Mouse (Mus musculus) T-helper 1 cell (primary cell): ENCODE results near the gene Rplp2.
"Not testable (repeated sequence)": the region's sequence is repeated elsewhere in the genome, so short reads cannot be mapped to it uniquely, and the experiment has no call there.

ENCODE experiments used
- in situ Hi-C: fragments of 300-600 bp; cut with MboI, MseI; formaldehyde crosslinking; loops from one replicate; pipeline ENCODE4 v1.15.1; 2025; ENCODE audit warnings: high pct_unique_total_duplicates

Rplp2 gene

GRCm38 (mm10) chr7:141447110-141447991, at the start of gene Rplp2:
Gene Rplp2, plus strand, starts transcription at chr7:141447370.
- in situ Hi-C loops: no loop called here

- in situ Hi-C loops: no loop called here
Measured at GRCm38 (mm10) chr7:141403305-141403704, 43.9 kb upstream of the Rplp2 start.

DNA sequence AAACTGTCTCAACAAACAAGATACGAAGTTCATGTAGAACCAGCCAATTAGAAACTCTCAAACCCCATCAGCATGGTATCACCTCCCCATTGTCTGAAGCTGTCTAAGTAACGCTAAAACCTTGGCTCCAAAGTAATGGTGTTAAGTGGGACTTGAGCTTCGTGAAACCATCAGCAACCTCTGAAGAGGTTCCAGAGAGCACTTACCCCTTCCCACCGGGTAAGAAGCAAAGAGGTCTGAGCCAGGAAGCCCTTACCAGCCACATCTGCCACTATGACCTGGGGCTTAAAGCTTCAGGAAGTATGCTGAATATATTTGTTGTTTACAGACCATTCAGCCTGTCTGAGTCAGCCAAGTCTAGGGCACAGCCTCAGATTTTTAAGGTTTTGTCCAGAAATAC, 41.7 kb upstream of the Rplp2 start:
- in situ Hi-C loops: no loop called here

DNA sequence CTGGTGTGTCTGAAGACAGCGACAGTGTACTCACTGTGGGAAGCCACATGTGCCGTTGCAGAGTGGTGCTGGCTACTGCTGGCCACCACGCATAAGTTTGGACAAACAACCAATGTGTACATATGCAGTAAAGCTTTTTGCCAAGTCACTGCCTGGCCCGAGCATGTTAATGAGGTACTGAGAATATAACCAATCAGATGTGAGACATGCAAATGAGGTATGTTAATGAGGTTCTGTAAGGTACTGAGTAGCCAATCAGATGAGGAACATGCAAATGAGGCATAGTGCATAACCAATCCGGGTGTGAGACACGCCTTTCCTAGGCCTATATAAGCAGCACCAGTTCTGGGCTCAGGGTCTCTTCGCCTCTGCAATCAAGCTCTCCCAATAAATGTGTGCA, 39.5 kb upstream of the Rplp2 start:
- in situ Hi-C loops: not testable (repeated sequence)

DNA sequence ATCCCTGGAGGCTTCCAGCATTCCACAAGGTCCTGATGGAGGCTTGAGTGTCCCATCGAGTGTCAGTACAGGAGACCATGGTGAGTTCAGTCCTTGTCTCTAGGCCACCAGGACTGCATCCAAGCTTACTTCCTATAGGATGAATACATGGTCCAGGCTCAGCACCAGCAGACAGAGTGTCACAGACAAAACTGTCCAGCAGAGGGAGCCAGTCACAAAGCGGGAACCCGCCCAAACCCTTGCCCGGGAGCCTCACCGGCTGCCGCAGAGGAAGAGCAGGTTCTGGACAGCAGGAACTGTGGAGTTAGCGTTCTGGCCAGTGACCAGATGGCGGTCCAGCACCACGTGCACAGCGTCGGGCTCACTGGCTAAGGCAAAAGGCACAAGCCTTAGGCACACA, 38.3 kb upstream of the Rplp2 start:
- in situ Hi-C loops: no loop called here

GRCm38 (mm10) chr7:141410631-141411030, 36.5 kb upstream of the Rplp2 start:
- in situ Hi-C loops: loop anchor here (5.0 kb wide), 1 partner anchor 42 kb away; no protein-coding TSS in a partner anchor

- in situ Hi-C loops: loop anchor here (5.0 kb wide), 1 partner anchor 41 kb away; no protein-coding TSS in a partner anchor
Measured at GRCm38 (mm10) chr7:141411667-141412066, 35.5 kb upstream of the Rplp2 start.

GRCm38 (mm10) chr7:141413331-141413730, 33.8 kb upstream of the Rplp2 start:
- in situ Hi-C loops: loop anchor here (5.0 kb wide), 1 partner anchor 39 kb away; no protein-coding TSS in a partner anchor

- in situ Hi-C loops: loop anchor here (5.0 kb wide), 1 partner anchor 38 kb away; no protein-coding TSS in a partner anchor
Measured at GRCm38 (mm10) chr7:141413809-141414584, 33.2 kb upstream of the Rplp2 start, which contains the start of gene Gatd1. Gene Gatd1, minus strand, starts transcription at chr7:141414136.

- in situ Hi-C loops: no loop called here
Measured at GRCm38 (mm10) chr7:141416144-141416841, 30.9 kb upstream of the Rplp2 start.

DNA sequence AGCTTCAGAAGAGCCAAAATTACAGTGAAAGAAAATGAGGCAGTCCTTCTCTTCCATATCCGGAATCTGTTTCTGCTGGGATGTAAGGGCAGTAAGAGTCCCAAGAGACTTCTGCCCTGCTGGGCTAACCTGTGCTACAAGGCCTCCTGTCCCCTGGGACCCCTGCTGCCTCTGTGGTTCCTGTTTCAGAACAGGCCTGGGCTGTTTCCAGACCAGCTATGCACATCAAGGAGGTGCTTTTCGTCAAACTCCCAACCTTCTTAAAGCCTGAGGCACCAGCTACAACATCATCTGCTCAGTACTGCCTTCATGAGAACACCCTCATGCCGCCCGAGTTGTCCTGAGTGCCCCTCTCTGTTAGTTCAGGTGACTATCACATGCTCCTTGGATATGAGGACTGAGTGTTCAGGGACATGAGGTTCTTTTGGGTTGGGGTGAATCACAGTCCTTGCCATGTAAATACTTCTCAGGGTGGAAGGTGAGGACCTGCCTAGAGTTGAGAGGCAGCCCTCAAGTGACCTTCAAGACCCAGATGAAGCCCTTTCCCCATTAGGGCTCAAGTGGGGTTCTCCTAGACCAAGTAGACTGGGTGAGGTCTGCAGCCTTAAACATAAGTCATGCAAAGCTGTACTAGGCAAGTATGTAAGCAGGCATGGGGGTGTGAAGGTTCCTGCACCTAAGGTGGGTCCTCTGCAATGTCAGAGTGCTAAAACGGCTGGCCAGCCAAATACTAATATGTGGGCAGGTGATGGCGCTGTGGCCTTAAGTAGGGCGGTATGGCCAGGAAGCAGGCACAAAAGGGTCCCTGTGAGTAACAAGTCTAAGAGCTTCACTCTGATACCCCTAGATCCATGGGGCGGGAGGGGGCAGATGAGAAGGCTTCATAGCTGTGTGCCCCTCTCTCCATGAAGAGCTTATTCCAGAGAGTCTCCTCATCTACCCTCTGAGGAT, 29.2 kb upstream of the Rplp2 start:
- in situ Hi-C loops: no loop called here

- in situ Hi-C loops: no loop called here
Measured at GRCm38 (mm10) chr7:141418970-141419369, 28.2 kb upstream of the Rplp2 start.

GRCm38 (mm10) chr7:141420030-141420702, 27.0 kb upstream of the Rplp2 start:
- in situ Hi-C loops: no loop called here

- in situ Hi-C loops: no loop called here
Measured at GRCm38 (mm10) chr7:141423811-141424210, 23.4 kb upstream of the Rplp2 start.

- in situ Hi-C loops: no loop called here
Measured at GRCm38 (mm10) chr7:141426948-141427730, 20.0 kb upstream of the Rplp2 start.

- in situ Hi-C loops: no loop called here
Measured at GRCm38 (mm10) chr7:141428701-141429100, 18.5 kb upstream of the Rplp2 start.

DNA sequence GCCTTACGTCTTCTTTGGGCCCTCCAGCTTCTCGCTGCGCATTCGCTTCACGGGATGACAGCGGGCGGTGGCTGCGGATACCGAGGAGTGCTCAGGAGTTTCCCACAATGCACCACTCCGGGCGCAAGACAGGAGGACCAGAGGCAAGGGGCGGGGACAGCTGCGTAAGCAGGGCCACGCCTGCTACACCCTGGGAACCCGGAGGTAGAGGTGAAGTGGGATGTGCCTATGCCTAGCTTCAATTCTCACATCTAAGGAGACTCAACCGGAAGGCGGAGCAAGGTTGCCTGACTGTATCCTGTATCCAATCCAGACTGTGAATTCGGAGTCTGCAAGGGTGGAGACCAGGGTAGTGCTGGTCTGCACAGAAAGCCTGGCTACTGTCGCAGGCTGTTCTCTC, 17.9 kb upstream of the Rplp2 start, which contains the start of gene Cend1:
Gene Cend1 (minus strand): TSS at position 182 of the 400 bp plus-strand sequence.
- in situ Hi-C loops: no loop called here

GRCm38 (mm10) chr7:141429840-141430584, 17.2 kb upstream of the Rplp2 start:
- in situ Hi-C loops: no loop called here
